Mouse (Mus musculus) embryonic facial prominence, embryonic 15.5 days (tissue): Measurements from ENCODE around the gene Surf2. TPM values are rescaled to one million over a fixed set of nuclear protein-coding genes. Genes with fewer than 3 reads are reported as not detected.
A peak's percentile ranks its signal among the peaks of the same experiment; 100 is the strongest.

ENCODE experiments used
- ATAC-seq: fragments of 200-750 bp; cut with Nextera tagmentation; 2 replicates; pipeline ENCODE4 v1.8.0; 2017; ENCODE audit warnings: low read depth, moderate TSS enrichment; ENCODE audit not compliant: insufficient number of reproducible peaks, low FRiP score, low TSS enrichment
- H3K27ac ChIP-seq: fragments of 300-500 bp; sonication (generic); replicated peaks from 2 replicates; pipeline ENCODE4 v1.5.1; 2015; ENCODE audit warnings: mild to moderate bottlenecking, inconsistent platforms
- H3K27me3 ChIP-seq: fragments of 300-500 bp; sonication (generic); 2 replicates; pipeline ENCODE4 v1.6.1; 2015; ENCODE audit warnings: inconsistent platforms
- H3K36me3 ChIP-seq: fragments of 300-500 bp; sonication (generic); 2 replicates; pipeline ENCODE4 v1.6.1; 2015; ENCODE audit warnings: mild to moderate bottlenecking, inconsistent platforms
- H3K4me1 ChIP-seq: fragments of 300-500 bp; sonication (generic); 2 replicates; pipeline ENCODE4 v1.6.1; 2015; ENCODE audit warnings: inconsistent platforms
- H3K4me2 ChIP-seq: fragments of 300-500 bp; sonication (generic); replicated peaks from 2 replicates; pipeline ENCODE4 v1.6.1; 2015; ENCODE audit warnings: mild to moderate bottlenecking, inconsistent platforms
- H3K4me3 ChIP-seq: fragments of 300-500 bp; sonication (generic); replicated peaks from 2 replicates; pipeline ENCODE4 v1.5.1; 2015; ENCODE audit warnings: mild to moderate bottlenecking, inconsistent platforms
- H3K9ac ChIP-seq: fragments of 300-500 bp; sonication (generic); 2 replicates; pipeline ENCODE4 v1.6.1; 2015; ENCODE audit warnings: inconsistent platforms
- H3K9me3 ChIP-seq: fragments of 300-500 bp; sonication (generic); replicated peaks from 2 replicates; pipeline ENCODE4 v1.6.1; 2016; ENCODE audit warnings: inconsistent platforms
- WGBS: fragments of 180-500 bp; shearing (Covaris S2); methylation state at CpG from one replicate; pipeline ENCODE4 v1.1.7; 2015; 5-methylcytosine and 5-hydroxymethylcytosine counted together
- polyA plus RNA-seq: library from polyadenylated mRNA; unstranded; fragments of >200 nt; fragmentation: Nextera tagmentation; extraction: Ambion mirVana; gene quantifications from 2 replicates; pipeline ENCODE4 v1.2.1, GENCODE M21; 2015

Gene Surf2
- polyA plus RNA-seq, 1 experiment from 2014 or later, result 38.2 TPM

- 89% methylated on average over 3 of the region's 3 CpGs for WGBS
Observed at GRCm38 (mm10) chr2:26919684-26920083, 3.5 kb downstream of the Surf2 start.

GRCm38 (mm10) chr2:26920190-26920855 is 4.2 kb downstream of the Surf2 start:
- WGBS, result 87% methylated on average over 6 of the region's 6 CpGs
- no peak overlapping the region for H3K27ac ChIP-seq
- ATAC-seq, result no peak
- no peak overlapping the region for H3K4me2 ChIP-seq
- H3K9me3 ChIP-seq, result no peaks in the 10 kb centered on the region
- H3K36me3 ChIP-seq, result peaks cover 73% of the 10 kb centered on the region
- H3K4me1 ChIP-seq, result peaks cover 21% of the 10 kb centered on the region
- no peaks in the 10 kb centered on the region for H3K27me3 ChIP-seq
- no peak overlapping the region for H3K4me3 ChIP-seq
- H3K9ac ChIP-seq, result no peak overlapping the region

More at GRCm38 (mm10) chr2:26919684-26920083, 3.5 kb downstream of the Surf2 start:
- Histone ChIP-seq H3K9ac (no peak overlapping the region), H3K27ac (no peak overlapping the region), H3K4me3 (no peak overlapping the region), H3K27me3 (no peaks in the 10 kb centered on the region), H3K9me3 (no peaks in the 10 kb centered on the region), H3K36me3 (peaks cover 66% of the 10 kb centered on the region), H3K4me1 (peaks cover 28% of the 10 kb centered on the region), H3K4me2 (no peak overlapping the region)
- ATAC-seq, result no peak

DNA sequence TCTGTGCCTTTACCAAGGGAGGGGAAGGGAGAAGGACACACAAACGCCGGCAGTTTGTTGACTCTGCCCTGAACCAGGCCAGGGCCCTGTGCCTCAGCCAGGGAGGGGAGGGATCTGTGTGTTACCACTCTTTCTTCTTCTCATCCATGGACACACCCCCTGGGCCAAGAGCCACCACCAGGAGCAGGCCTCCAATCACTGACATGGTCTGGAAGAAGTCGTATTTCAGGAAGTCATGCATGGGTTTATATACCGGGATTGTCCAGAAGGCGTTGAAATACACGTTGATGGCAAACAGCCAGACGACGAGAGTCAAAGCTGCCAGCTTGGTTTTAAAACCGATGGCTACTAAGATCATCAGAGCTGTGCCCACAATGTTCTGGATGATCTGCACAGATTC is 5.6 kb downstream of the Surf2 start:
- H3K36me3 ChIP-seq, result peaks cover 87% of the 10 kb centered on the region
- WGBS, result 77% methylated on average over 9 of the region's 9 CpGs

DNA sequence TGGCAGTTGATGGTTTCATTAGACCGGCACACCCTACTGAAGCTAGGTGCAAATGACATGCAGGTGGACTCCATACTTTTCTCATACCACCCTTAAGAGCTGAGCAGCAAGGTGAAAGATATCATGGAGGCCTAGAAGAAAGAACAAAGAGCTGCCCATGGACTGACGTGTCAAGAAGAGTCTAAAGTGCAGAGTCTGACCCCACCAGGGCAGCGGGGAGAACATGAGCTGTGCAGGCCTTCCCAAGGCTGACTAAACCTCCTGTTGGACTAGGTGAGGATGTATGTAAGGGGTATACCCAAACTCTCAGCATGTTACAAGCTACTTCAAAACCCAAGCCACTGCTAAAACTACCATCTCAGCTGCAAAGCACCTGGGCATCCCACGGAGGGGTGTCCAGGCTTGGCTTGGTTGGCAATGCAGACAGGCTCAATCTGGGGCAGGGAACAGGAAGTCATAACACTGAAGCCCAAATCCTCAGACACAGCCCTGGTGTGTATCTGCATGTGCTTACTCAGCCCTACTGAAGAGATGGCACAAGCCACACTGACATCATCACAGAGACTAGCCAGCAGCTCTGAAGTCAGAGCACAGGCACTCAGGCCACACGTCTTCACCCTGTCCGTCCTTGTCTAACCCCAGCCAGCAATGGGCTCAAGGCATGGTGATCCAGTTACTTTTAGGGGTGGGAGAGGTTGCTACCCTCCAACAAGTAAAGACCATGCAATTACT is 11.7 kb downstream of the Surf2 start:
- Histone ChIP-seq H3K27ac (no peak overlapping the region), H3K9ac (no peak overlapping the region)

More for the DNA sequence above, 5.6 kb downstream of the Surf2 start:
- Histone ChIP-seq H3K27me3 (no peaks in the 10 kb centered on the region), H3K4me2 (no peak overlapping the region), H3K4me3 (no peak overlapping the region), H3K9ac (no peak overlapping the region), H3K4me1 (peaks cover 14% of the 10 kb centered on the region), H3K27ac (no peak overlapping the region), H3K9me3 (no peaks in the 10 kb centered on the region)
- ATAC-seq, result no peak

GRCm38 (mm10) chr2:26930390-26930789 is 14.2 kb downstream of the Surf2 start:
- Histone ChIP-seq H3K4me2 (no peak overlapping the region), H3K4me3 (no peak overlapping the region), H3K36me3 (peaks cover 57% of the 10 kb centered on the region), H3K27me3 (no peaks in the 10 kb centered on the region), H3K4me1 (peaks cover 46% of the 10 kb centered on the region), H3K27ac (no peak overlapping the region), H3K9me3 (no peaks in the 10 kb centered on the region), H3K9ac (no peak overlapping the region)
- ATAC-seq, result no peak
- 35% methylated on average over 1 of the region's 1 CpGs for WGBS

More for the DNA sequence above, 11.7 kb downstream of the Surf2 start:
- no peak for ATAC-seq
- no peak overlapping the region for H3K4me3 ChIP-seq
- no peaks in the 10 kb centered on the region for H3K9me3 ChIP-seq
- H3K27me3 ChIP-seq, result no peaks in the 10 kb centered on the region
- 85% methylated on average over 6 of the region's 6 CpGs for WGBS
- H3K4me2 ChIP-seq, result no peak overlapping the region
- peaks cover 42% of the 10 kb centered on the region for H3K4me1 ChIP-seq
- peaks cover 82% of the 10 kb centered on the region for H3K36me3 ChIP-seq

DNA sequence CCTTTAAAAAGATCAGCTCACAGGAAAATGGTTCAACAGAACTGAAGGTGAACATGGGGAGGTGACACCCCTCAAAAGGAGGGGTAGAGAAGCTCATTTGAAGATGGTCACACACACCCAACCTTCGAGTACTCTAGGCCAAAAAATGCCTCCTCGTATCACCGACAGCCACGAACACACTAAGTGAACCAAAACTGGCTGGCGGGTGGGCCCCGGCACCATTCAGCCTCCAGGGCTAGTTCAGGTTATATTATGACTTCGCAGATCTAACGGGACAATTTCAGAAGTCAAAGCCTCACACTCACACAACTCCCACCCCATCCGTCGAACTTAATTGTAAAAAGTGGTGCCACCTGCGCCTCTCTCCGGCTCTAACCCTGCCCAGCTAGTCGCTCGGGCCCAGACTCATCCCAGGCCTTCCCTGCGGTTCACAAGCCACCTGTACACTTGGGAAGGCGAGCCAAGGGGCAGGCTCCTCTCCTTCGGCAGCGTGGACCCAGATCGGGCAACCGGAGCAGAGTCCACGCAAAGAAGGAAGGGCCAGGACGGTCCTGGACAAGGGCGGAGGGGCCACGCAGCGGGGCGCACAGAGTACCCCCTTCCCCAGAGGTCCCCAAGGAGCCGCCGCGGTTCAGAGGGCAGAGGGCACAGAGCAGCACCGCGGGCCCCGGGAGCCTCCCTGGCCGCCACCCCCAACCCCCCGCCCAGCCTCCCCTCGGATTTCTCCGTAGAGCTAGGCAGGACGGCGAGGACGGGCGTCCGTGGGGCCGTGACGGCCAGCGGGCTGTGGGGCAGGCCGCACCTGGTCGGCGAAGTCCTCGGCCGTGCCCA is 16.5 kb downstream of the Surf2 start:
- H3K36me3 ChIP-seq, result peaks cover 36% of the 10 kb centered on the region
- H3K9ac ChIP-seq, result peak overlapping the region; percentile 100
- H3K27ac ChIP-seq, result peak overlapping the region; percentile 93
- peak overlapping the region; percentile 66 for H3K4me2 ChIP-seq
- H3K4me3 ChIP-seq, result peak overlapping the region; percentile 88
- peaks cover 45% of the 10 kb centered on the region for H3K4me1 ChIP-seq
- H3K27me3 ChIP-seq, result no peaks in the 10 kb centered on the region
- H3K9me3 ChIP-seq, result no peaks in the 10 kb centered on the region
- ATAC-seq, result no peak; the same call in none of the 2 replicates
- under 1% methylated on average over 49 of the region's 49 CpGs for WGBS

GRCm38 (mm10) chr2:26933304-26934055 is 17.3 kb downstream of the Surf2 start, which contains the start of the genes Surf4 and Stkld1:
TSS of gene Surf4 (minus strand) at chr2:26933928.
TSS of gene Stkld1 (plus strand) at chr2:26934047.
- ATAC-seq, result peak; percentile 96
- peaks cover 39% of the 10 kb centered on the region for H3K4me1 ChIP-seq
- H3K27ac ChIP-seq, result peak within 1 kb of the TSS; percentile 93
- H3K4me2 ChIP-seq, result peak within 1 kb of the TSS; percentile 66
- no peaks in the 10 kb centered on the region for H3K9me3 ChIP-seq
- H3K9ac ChIP-seq, result peak within 1 kb of the TSS; percentile 100
- under 1% methylated on average over 66 of the region's 70 CpGs for WGBS
- no peaks in the 10 kb centered on the region for H3K27me3 ChIP-seq
- peak within 1 kb of the TSS; percentile 88 for H3K4me3 ChIP-seq
- peaks cover 28% of the 10 kb centered on the region for H3K36me3 ChIP-seq

- no peak overlapping the region for H3K9ac ChIP-seq
- no peak overlapping the region for H3K27ac ChIP-seq
- no peak overlapping the region for H3K4me2 ChIP-seq
- H3K27me3 ChIP-seq, result no peaks in the 10 kb centered on the region
- WGBS, result 84% methylated on average over 2 of the region's 2 CpGs
- peaks cover 10% of the 10 kb centered on the region for H3K36me3 ChIP-seq
- peaks cover 21% of the 10 kb centered on the region for H3K4me1 ChIP-seq
- H3K9me3 ChIP-seq, result no peaks in the 10 kb centered on the region
- ATAC-seq, result no peak
- no peak overlapping the region for H3K4me3 ChIP-seq
Observed at GRCm38 (mm10) chr2:26935286-26935685, 19.1 kb downstream of the Surf2 start.

DNA sequence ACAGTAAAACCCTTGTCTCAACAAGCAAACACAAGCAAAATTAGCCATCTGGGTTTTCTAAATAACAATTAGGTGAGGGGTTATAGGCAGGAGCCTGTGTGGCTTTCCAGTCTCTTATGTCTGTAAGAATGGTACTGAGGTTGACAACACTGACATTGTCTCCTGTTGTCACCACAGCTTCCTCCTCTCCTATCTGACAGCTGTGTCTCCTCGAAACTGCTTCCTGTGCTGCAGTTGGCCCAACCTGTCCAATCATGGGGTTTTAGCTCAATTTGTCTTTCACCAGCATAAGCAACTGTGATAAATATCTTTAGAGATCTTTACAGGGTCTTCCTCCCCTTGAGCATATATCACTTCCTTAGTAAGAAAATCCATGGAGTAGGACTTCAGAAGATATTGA is 20.3 kb downstream of the Surf2 start:
- no peaks in the 10 kb centered on the region for H3K27me3 ChIP-seq
- H3K4me2 ChIP-seq, result no peak overlapping the region
- WGBS, result 56% methylated on average over 1 of the region's 1 CpGs
- H3K4me1 ChIP-seq, result peaks cover 11% of the 10 kb centered on the region
- ATAC-seq, result no peak
- H3K27ac ChIP-seq, result no peak overlapping the region
- H3K9me3 ChIP-seq, result no peaks in the 10 kb centered on the region
- H3K4me3 ChIP-seq, result no peak overlapping the region
- H3K36me3 ChIP-seq, result no peaks in the 10 kb centered on the region
- H3K9ac ChIP-seq, result no peak overlapping the region

DNA sequence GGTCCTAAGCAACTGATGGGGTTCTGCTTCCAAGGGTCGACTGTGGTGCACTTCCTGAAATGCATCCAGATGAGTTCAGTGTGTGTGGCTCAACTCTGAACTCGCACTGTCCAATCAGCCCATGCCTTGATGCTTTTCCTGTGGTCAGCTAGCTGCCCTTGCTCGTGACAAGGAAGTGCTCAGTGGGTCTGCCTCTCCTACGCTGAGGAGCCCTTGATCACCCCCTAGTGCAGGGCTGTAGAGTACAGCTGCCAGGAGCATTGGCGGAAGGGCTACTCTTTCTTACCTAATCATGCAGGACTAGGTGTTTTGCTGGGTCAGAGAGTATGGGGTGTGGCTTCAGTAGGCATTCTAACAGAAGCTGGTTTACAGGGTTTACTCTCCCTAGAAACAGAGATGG is 25.4 kb downstream of the Surf2 start:
- no peaks in the 10 kb centered on the region for H3K4me1 ChIP-seq
- H3K36me3 ChIP-seq, result no peaks in the 10 kb centered on the region; the same call in 1 of the 2 replicates
- no peaks in the 10 kb centered on the region for H3K9me3 ChIP-seq
- H3K4me2 ChIP-seq, result no peak overlapping the region
- WGBS, result 30% methylated on average over 5 of the region's 5 CpGs
- no peak overlapping the region for H3K27ac ChIP-seq
- H3K27me3 ChIP-seq, result no peaks in the 10 kb centered on the region
- ATAC-seq, result no peak
- H3K9ac ChIP-seq, result no peak overlapping the region
- H3K4me3 ChIP-seq, result no peak overlapping the region
